Mouse (Mus musculus) MEL (cell line): ENCODE results near the gene Serpina1c. TPM values are rescaled to one million over a fixed set of nuclear protein-coding genes. Genes with fewer than 3 reads are reported as not detected.

Experiments used
- polyA plus RNA-seq, 2 experiments: library from polyadenylated mRNA; stranded (reverse) in 1 of 2; unstranded in 1 of 2; fragments of >175 nt in 1 of 2; fragments of >200 nt in 1 of 2; gene quantifications; 2 replicates each; pipeline versions ENCODE4 v1.2.1 to v1.2.4; 2012; ENCODE audit warnings: low replicate concordance in 2 of 2, low read depth in 1 of 2; ENCODE audit not compliant: insufficient read length in 2 of 2, insufficient read depth in 1 of 2, missing spikeins in 1 of 2
- total RNA-seq: library from RNA; depleted of rRNA; stranded (reverse); fragments of 300-350 nt; gene quantifications from 2 replicates; pipeline ENCODE4 v1.2.3, GENCODE M21; 2012; rRNA removed

Serpina1c gene
- total and polyA plus RNA-seq, 3 experiments = not detected

Other genes starting within 250 kb of the Serpina1c start
- gene Serpina6, start 247.7 kb downstream of the Serpina1c start, total RNA-seq = not detected in 2 replicates
- not detected for gene Serpina6, start 247.7 kb downstream of the Serpina1c start, polyA plus RNA-seq
- gene Serpina16, start 228.7 kb downstream of the Serpina1c start, total RNA-seq = not detected in 2 replicates
- not detected for gene Serpina16, start 228.7 kb downstream of the Serpina1c start, polyA plus RNA-seq
- not detected in 2 replicates for gene Serpina1f, start 209.4 kb downstream of the Serpina1c start, total RNA-seq
- not detected for gene Serpina1f, start 209.4 kb downstream of the Serpina1c start, polyA plus RNA-seq
- gene Serpina1d, start 131.3 kb downstream of the Serpina1c start, total RNA-seq = not detected in 2 replicates
- gene Serpina1d, start 131.3 kb downstream of the Serpina1c start, polyA plus RNA-seq = not detected
- not detected in 2 replicates for gene Serpina1b, start 74.5 kb downstream of the Serpina1c start, total RNA-seq
- not detected for gene Serpina1b, start 74.5 kb downstream of the Serpina1c start, polyA plus RNA-seq
- gene Serpina1a, start 41.3 kb downstream of the Serpina1c start, total RNA-seq = not detected in 2 replicates
- not detected for gene Serpina1a, start 41.3 kb downstream of the Serpina1c start, polyA plus RNA-seq
- gene Serpina1e, start 54.1 kb upstream of the Serpina1c start, total RNA-seq = not detected in 2 replicates
- gene Serpina1e, start 54.1 kb upstream of the Serpina1c start, polyA plus RNA-seq = not detected
- 0.65 TPM in 2 replicates for gene Serpina11, start 85.1 kb upstream of the Serpina1c start, total RNA-seq
- gene Serpina11, start 85.1 kb upstream of the Serpina1c start, polyA plus RNA-seq = under 1 TPM in 1 of 2 experiments, not detected in 1; 0.67 TPM
- gene Serpina9, start 108.9 kb upstream of the Serpina1c start, total RNA-seq = not detected in 2 replicates
- under 1 TPM in 1 of 2 experiments, not detected in 1; 0.06 TPM for gene Serpina9, start 108.9 kb upstream of the Serpina1c start, polyA plus RNA-seq
- 0.04 TPM in 1 of 2 replicates, not detected in the other for gene Serpina12, start 139.6 kb upstream of the Serpina1c start, total RNA-seq
- gene Serpina12, start 139.6 kb upstream of the Serpina1c start, polyA plus RNA-seq = not detected
- not detected in 2 replicates for gene Serpina5, start 196.2 kb upstream of the Serpina1c start, total RNA-seq
- gene Serpina5, start 196.2 kb upstream of the Serpina1c start, polyA plus RNA-seq = not detected
- not detected in 2 replicates for gene Serpina3a, start 207.8 kb upstream of the Serpina1c start, total RNA-seq
- gene Serpina3a, start 207.8 kb upstream of the Serpina1c start, polyA plus RNA-seq = not detected
- not detected in 2 replicates for gene Serpina3b, start 223.1 kb upstream of the Serpina1c start, total RNA-seq
- not detected for gene Serpina3b, start 223.1 kb upstream of the Serpina1c start, polyA plus RNA-seq
- gene Serpina3c, start 249.0 kb upstream of the Serpina1c start, total RNA-seq = not detected in 2 replicates
- gene Serpina3c, start 249.0 kb upstream of the Serpina1c start, polyA plus RNA-seq = not detected